Mouse (Mus musculus) retina, adult 2 months (tissue): ENCODE data around the gene Gsdmc4.
"Not testable (repeated sequence)": the region's sequence is repeated elsewhere in the genome, so short reads cannot be mapped to it uniquely, and the experiment has no call there.

Experiments used
- DNase-seq: peaks from one replicate; pipeline ENCODE4 v3.0.0-alpha.2; 2012; ENCODE audit warnings: low read depth, low spot score

The Gsdmc4 gene

GRCm38 (mm10) chr15:63912197-63912596 lies at the start of gene Gsdmc4:
Gsdmc4 (minus strand) TSS chr15:63912297.
- not testable (repeated sequence) for DNase-seq

GRCm38 (mm10) chr15:63960542-63960941 lies 48.4 kb upstream of the Gsdmc4 start:
- no peak for DNase-seq

- DNase-seq, result no peak
Observed at GRCm38 (mm10) chr15:63957553-63957952, 45.5 kb upstream of the Gsdmc4 start.

GRCm38 (mm10) chr15:63953256-63953655 lies 41.2 kb upstream of the Gsdmc4 start:
- DNase-seq, result no peak

- DNase-seq, result no peak
Observed at GRCm38 (mm10) chr15:63941221-63941620, 29.1 kb upstream of the Gsdmc4 start.

GRCm38 (mm10) chr15:63932656-63933055 lies 20.6 kb upstream of the Gsdmc4 start:
- DNase-seq, result no peak

- DNase-seq, result no peak
Observed at GRCm38 (mm10) chr15:63931404-63931803, 19.3 kb upstream of the Gsdmc4 start.

GRCm38 (mm10) chr15:63930107-63931041 lies 18.3 kb upstream of the Gsdmc4 start:
- DNase-seq, result no peak

- DNase-seq, result no peak
Observed at GRCm38 (mm10) chr15:63926201-63926600, 14.1 kb upstream of the Gsdmc4 start.

GRCm38 (mm10) chr15:63924484-63924883 lies 12.4 kb upstream of the Gsdmc4 start:
- DNase-seq, result no peak

- DNase-seq, result not testable (repeated sequence)
Observed at GRCm38 (mm10) chr15:63921618-63922017, 9.5 kb upstream of the Gsdmc4 start.

GRCm38 (mm10) chr15:63919728-63920127 lies 7.6 kb upstream of the Gsdmc4 start:
- not testable (repeated sequence) for DNase-seq

GRCm38 (mm10) chr15:63916584-63916983 lies 4.5 kb upstream of the Gsdmc4 start:
- DNase-seq, result not testable (repeated sequence)

GRCm38 (mm10) chr15:63909896-63910295 lies 2.2 kb downstream of the Gsdmc4 start:
- not testable (repeated sequence) for DNase-seq

- not testable (repeated sequence) for DNase-seq
Observed at GRCm38 (mm10) chr15:63895560-63896353, 16.3 kb downstream of the Gsdmc4 start.

- not testable (repeated sequence) for DNase-seq
Observed at GRCm38 (mm10) chr15:63888440-63888839, 23.7 kb downstream of the Gsdmc4 start.

GRCm38 (mm10) chr15:63887949-63888348 lies 24.1 kb downstream of the Gsdmc4 start:
- not testable (repeated sequence) for DNase-seq

GRCm38 (mm10) chr15:63878458-63878857 lies 33.6 kb downstream of the Gsdmc4 start, which contains the start of gene Gsdmc3:
Gsdmc3 (minus strand) TSS chr15:63878558.
- not testable (repeated sequence) for DNase-seq

- DNase-seq, result not testable (repeated sequence)
Observed at GRCm38 (mm10) chr15:63876160-63876559, 35.9 kb downstream of the Gsdmc4 start.

GRCm38 (mm10) chr15:63861965-63862364 lies 50.1 kb downstream of the Gsdmc4 start:
- DNase-seq, result not testable (repeated sequence)
